Mouse (Mus musculus) cerebellum, adult 2 months (tissue): ENCODE data around the gene Rasal3. TPM values are rescaled to one million over a fixed set of nuclear protein-coding genes. Genes with fewer than 3 reads are reported as not detected.
A peak's percentile ranks its signal among the peaks of the same experiment; 100 is the strongest.

Source experiments
- DNase-seq, 2 experiments: peaks; one replicate each; pipeline ENCODE4 v3.0.0; 2021
- H3K27ac ChIP-seq: fragments of 200-500 bp; 2 replicates; pipeline ENCODE4 v1.5.1; 2012; ENCODE audit warnings: low read length, control low read depth, inconsistent platforms; ENCODE audit not compliant: insufficient read depth
- H3K27me3 ChIP-seq: fragments of 200-500 bp; 2 replicates; pipeline ENCODE4 v1.6.1; 2012; ENCODE audit warnings: inconsistent platforms, mild to moderate bottlenecking, low read length, moderate library complexity; ENCODE audit not compliant: control insufficient read depth, insufficient read depth
- H3K4me1 ChIP-seq: fragments of 200-500 bp; 2 replicates; pipeline ENCODE4 v1.6.1; 2011; ENCODE audit warnings: low read length; ENCODE audit not compliant: control insufficient read depth, insufficient read depth
- H3K4me3 ChIP-seq: fragments of 200-500 bp; replicated peaks from 2 replicates; pipeline ENCODE3; 2011; ENCODE audit warnings: mild to moderate bottlenecking, low read depth, low read length, control low read depth; ENCODE audit not compliant: insufficient read depth
- CTCF ChIP-seq: fragments of 200-500 bp; IDR thresholded peaks from 2 replicates; pipeline ENCODE4 v1.5.1; 2011; ENCODE audit warnings: low read depth, mild to moderate bottlenecking, control low read depth, low read length, moderate library complexity, borderline replicate concordance; ENCODE audit not compliant: insufficient read depth
- POLR2A ChIP-seq: fragments of 200-500 bp; IDR thresholded peaks from 2 replicates; pipeline ENCODE4 v1.6.1; 2011; ENCODE audit warnings: low read length, control low read depth, borderline replicate concordance; ENCODE audit not compliant: insufficient read depth
- WGBS: fragments of 180-500 bp; shearing (Covaris S2); methylation state at CpG from one replicate; pipeline ENCODE4 v1.1.7; 2018; 5-methylcytosine and 5-hydroxymethylcytosine counted together
- polyA plus RNA-seq: library from polyadenylated mRNA; depleted of rRNA; stranded (reverse); fragments of >200 nt; gene quantifications from 2 replicates; pipeline ENCODE4 v1.2.3, GENCODE M21; 2012

The Rasal3 gene
- polyA plus RNA-seq, 1 experiment, result 1.2 TPM

- H3K4me1 ChIP-seq, result peaks cover 5% of the 10 kb centered on the region
- H3K4me3 ChIP-seq, result peak overlapping the region; percentile 90
- peak in 1 of 2 experiments; percentile 51 for DNase-seq
- 1% methylated on average over 39 of the region's 39 CpGs for WGBS
- peak overlapping the region; percentile 2; the same call in 1 of the 2 replicates for H3K27ac ChIP-seq
- no peaks in the 10 kb centered on the region for H3K27me3 ChIP-seq
- no peak for TF ChIP-seq POLR2A
- no peak for TF ChIP-seq CTCF
Observed at GRCm38 (mm10) chr17:32388370-32389100, 14.8 kb downstream of the Rasal3 start.

DNA sequence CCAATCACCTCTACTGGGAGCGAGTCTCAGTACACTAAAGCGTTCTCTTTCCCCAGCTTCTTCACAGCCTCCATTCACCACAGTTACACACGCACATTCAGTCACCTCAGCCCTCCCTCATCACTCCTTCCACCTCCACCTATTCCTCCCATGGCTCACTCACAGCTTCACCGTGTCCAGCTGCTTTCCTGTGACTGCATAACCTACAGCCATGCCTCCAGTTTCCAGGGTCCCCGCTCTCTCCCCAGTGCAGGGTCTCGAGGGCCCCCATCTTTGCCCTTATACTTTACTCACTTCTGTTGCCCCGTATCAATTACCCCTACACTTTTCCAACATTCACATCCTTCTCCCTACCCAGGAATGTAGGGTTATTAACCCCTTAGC is 15.4 kb downstream of the Rasal3 start:
- 46% methylated on average over 7 of the region's 7 CpGs for WGBS
- Histone ChIP-seq H3K27ac (no peak overlapping the region; the same call in 1 of the 2 replicates), H3K27me3 (no peaks in the 10 kb centered on the region), H3K4me3 (peak overlapping the region; percentile 90), H3K4me1 (peaks cover 6% of the 10 kb centered on the region)
- TF ChIP-seq CTCF, result no peak
- TF ChIP-seq POLR2A, result no peak
- no peak for DNase-seq

DNA sequence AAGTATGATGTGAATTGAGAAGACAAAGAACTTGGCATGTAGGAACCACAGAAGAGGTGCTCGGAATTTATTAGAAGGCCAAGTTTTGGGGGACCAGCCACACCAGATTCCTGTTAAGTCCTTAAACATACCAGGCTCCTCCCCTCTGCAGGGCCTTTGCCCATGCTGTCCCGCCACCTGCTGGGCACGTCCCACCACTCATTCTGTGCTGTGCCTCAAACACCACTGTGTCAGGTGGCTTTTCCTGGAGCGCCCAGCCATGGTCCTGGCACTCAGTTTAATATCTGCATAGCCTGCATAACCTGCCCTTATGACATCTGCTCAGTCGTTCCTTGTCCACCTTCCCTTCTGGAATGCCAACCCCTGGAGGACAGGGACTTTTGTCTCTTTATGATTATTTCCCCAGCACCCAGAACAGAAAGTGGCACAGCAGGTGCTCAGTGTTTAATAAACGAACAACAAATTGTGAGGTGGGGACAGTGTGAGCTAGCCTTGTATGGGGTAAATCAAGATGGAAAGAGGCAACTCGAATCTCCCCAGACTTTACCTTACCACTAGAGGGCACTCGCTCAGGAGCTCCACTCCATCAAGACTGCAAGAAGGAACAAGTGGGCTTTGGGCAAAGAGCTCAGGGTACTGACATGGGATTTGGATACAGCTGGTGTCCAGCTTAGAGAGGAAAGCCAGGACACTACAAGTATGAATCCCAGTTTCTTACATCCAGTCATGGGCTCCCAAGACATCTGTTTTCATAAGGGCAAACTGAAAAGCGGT is 16.5 kb downstream of the Rasal3 start:
- TF ChIP-seq CTCF (peak; percentile 57), POLR2A (no peak)
- DNase-seq, result peak; percentile 37

GRCm38 (mm10) chr17:32383661-32384060 is 19.7 kb downstream of the Rasal3 start:
- WGBS, result 46% methylated on average over 5 of the region's 5 CpGs
- Histone ChIP-seq H3K4me1 (peaks cover 20% of the 10 kb centered on the region), H3K4me3 (no peak overlapping the region), H3K27me3 (no peaks in the 10 kb centered on the region), H3K27ac (no peak overlapping the region)
- no peak for DNase-seq
- TF ChIP-seq CTCF, result no peak
- TF ChIP-seq POLR2A, result no peak

More for the DNA sequence above, 16.5 kb downstream of the Rasal3 start:
- WGBS, result 75% methylated on average over 9 of the region's 9 CpGs
- no peak overlapping the region for H3K4me3 ChIP-seq
- H3K27me3 ChIP-seq, result no peaks in the 10 kb centered on the region
- peaks cover 17% of the 10 kb centered on the region for H3K4me1 ChIP-seq
- no peak overlapping the region for H3K27ac ChIP-seq

GRCm38 (mm10) chr17:32382576-32382975 is 20.8 kb downstream of the Rasal3 start:
- H3K27me3 ChIP-seq, result no peaks in the 10 kb centered on the region
- DNase-seq, result peak; percentile 64 to 81
- WGBS, result 8% methylated on average over 7 of the region's 7 CpGs
- H3K4me1 ChIP-seq, result peaks cover 15% of the 10 kb centered on the region
- no peak overlapping the region for H3K4me3 ChIP-seq
- H3K27ac ChIP-seq, result no peak overlapping the region
- TF ChIP-seq CTCF (no peak), POLR2A (no peak)

- DNase-seq, result no peak
- Histone ChIP-seq H3K4me3 (no peak overlapping the region), H3K4me1 (peaks cover 15% of the 10 kb centered on the region), H3K27ac (no peak overlapping the region), H3K27me3 (no peaks in the 10 kb centered on the region)
- WGBS, result 85% methylated on average over 2 of the region's 2 CpGs
- TF ChIP-seq CTCF (no peak), POLR2A (no peak)
Observed at GRCm38 (mm10) chr17:32378786-32379185, 24.6 kb downstream of the Rasal3 start.

- Histone ChIP-seq H3K4me3 (no peak overlapping the region), H3K4me1 (peaks cover 6% of the 10 kb centered on the region), H3K27me3 (no peaks in the 10 kb centered on the region), H3K27ac (no peak overlapping the region)
- DNase-seq, result no peak
- WGBS, result 64% methylated on average over 9 of the region's 9 CpGs
- TF ChIP-seq POLR2A, result no peak
- no peak for TF ChIP-seq CTCF
Observed at GRCm38 (mm10) chr17:32377137-32377536, 26.2 kb downstream of the Rasal3 start.
